Comparison of ENCODE assay signal across 7 mouse cellular contexts in the genomic region with DNA sequence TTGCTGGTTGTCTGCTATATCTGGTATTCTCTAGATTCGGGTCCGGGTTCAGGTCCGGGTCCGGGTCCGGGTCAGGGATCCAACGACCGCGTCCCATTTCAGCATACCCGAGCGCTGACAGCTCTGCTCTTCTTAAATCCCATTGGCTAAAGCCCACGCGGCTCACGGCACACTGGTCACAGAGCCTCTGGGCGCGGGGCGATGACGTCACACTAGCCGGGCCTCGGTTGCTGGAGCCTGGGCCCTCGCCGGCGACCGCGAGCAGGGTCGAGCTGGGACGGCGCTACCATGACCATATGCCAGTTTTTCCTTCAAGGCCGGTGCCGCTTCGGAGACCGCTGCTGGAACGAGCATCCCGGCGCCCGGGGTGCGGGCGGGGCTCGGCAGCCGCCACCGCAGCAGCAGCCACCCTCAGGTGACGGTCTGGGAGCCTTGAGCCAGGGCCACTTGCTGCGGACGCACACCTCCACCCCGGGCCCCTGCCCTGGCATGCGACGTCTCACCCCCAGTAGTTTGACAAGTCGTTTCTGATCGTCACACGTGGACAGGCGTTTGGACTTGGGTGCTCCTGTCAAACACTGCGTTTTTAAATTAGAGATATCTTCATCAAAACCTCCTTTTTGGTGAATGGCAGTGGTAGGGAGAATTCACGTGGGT. TPM values are rescaled to one million over a fixed set of nuclear protein-coding genes. Genes with fewer than 3 reads are reported as not detected.
DNase-seq lines count a peak whose midpoint lies in the region; ATAC-seq lines count a peak whose summit lies in the region.

Gene Nupl2, plus strand, starts transcription at position 175 of the 657 bp plus-strand sequence.

- peak; percentile 92 for DNase-seq in adrenal gland, adult 8-10 months
- peak; percentile 96 for DNase-seq in embryo, embryonic 9.5 days (ENCODE audit: extremely low spot score)
- peak; percentile 88 to 96 for DNase-seq in gastrocnemius, postnatal 4 days (ENCODE audit: low spot score in 2 of 2)
- peak; percentile 94 to 95 for DNase-seq in left cerebral cortex, postnatal 36 days (ENCODE audit: low spot score in 2 of 2)
- DNase-seq in midbrain, embryonic 11.5 days (ENCODE audit: low spot score, missing footprints): peak; percentile 99
- peak; percentile 92 for DNase-seq in skeletal muscle tissue, adult 2 months (ENCODE audit: low read depth, low spot score)

- intact Hi-C loops in left cerebral cortex, postnatal 36 days (cut with DNase I): loop anchor here (2.0 to 5.0 kb wide), 3 partner anchors 64 to 187 kb away; partner anchors contain the start of genes Kcnh2 and Klhl7

- under 1% methylated on average over 52 of the region's 52 CpGs for WGBS in intestine, embryonic 16.5 days
- under 1% methylated on average over 52 of the region's 52 CpGs for WGBS in midbrain, embryonic 11.5 days

- H3K9me3 ChIP-seq in intestine, embryonic 16.5 days (ENCODE audit: control insufficient read depth, low read length): no peaks in the 10 kb centered on the region
- no peaks in the 10 kb centered on the region for H3K9me3 ChIP-seq in midbrain, embryonic 11.5 days (ENCODE audit: control insufficient read depth, low read length)

- H3K4me3 ChIP-seq in intestine, embryonic 16.5 days (ENCODE audit: low read length): peak within 1 kb of the TSS; percentile 80
- H3K4me3 ChIP-seq in midbrain, embryonic 11.5 days (ENCODE audit: low read depth, low read length): peak within 1 kb of the TSS; percentile 71

- peak within 1 kb of the TSS; percentile 67 for H3K4me2 ChIP-seq in intestine, embryonic 16.5 days (ENCODE audit: low read depth, low read length)
- peak within 1 kb of the TSS; percentile 61 for H3K4me2 ChIP-seq in midbrain, embryonic 11.5 days

- ATAC-seq in intestine, embryonic 16.5 days: peak; percentile 99
- peak; percentile 99 for ATAC-seq in midbrain, embryonic 11.5 days (ENCODE audit: low FRiP score)

- H3K36me3 ChIP-seq in intestine, embryonic 16.5 days (ENCODE audit: control insufficient read depth, insufficient read depth, low read length): peaks cover 1% of the 10 kb centered on the region; the same call in 1 of the 2 replicates
- H3K36me3 ChIP-seq in midbrain, embryonic 11.5 days (ENCODE audit: control insufficient read depth, insufficient read depth, low read length): no peaks in the 10 kb centered on the region

- H3K4me1 ChIP-seq in intestine, embryonic 16.5 days (ENCODE audit: control insufficient read depth, insufficient read depth, low read length): peaks cover 4% of the 10 kb centered on the region; the same call in 1 of the 2 replicates
- H3K4me1 ChIP-seq in midbrain, embryonic 11.5 days (ENCODE audit: control insufficient read depth, insufficient read depth, low read length): no peaks in the 10 kb centered on the region

- no peaks in the 10 kb centered on the region for H3K27me3 ChIP-seq in intestine, embryonic 16.5 days (replicated peaks; ENCODE audit: control insufficient read depth, insufficient read depth, low read length)
- no peaks in the 10 kb centered on the region for H3K27me3 ChIP-seq in midbrain, embryonic 11.5 days (ENCODE audit: control insufficient read depth, insufficient read depth, low read length)

- H3K27ac ChIP-seq in intestine, embryonic 16.5 days (ENCODE audit: low read length): peak within 1 kb of the TSS; percentile 41
- 0 out of 2 replicates have a peak within 1 kb of the TSS, but pooled peaks have one; percentile 18 for H3K27ac ChIP-seq in midbrain, embryonic 11.5 days (ENCODE audit: low read depth, low read length)

- H3K9ac ChIP-seq in intestine, embryonic 16.5 days (ENCODE audit: low read depth, low read length): peak within 1 kb of the TSS; percentile 87
- H3K9ac ChIP-seq in midbrain, embryonic 11.5 days (ENCODE audit: low read length): peak within 1 kb of the TSS; percentile 84

RNA-seq across cellular contexts. Expression of gene Nupl2, which starts in this region (rescaled TPM):
- total RNA-seq in adrenal gland, adult 8-10 months (2022): 10 to 100 TPM in 2 of 4 experiments, 1 to 10 TPM in 2; 7.8 to 16.5 (median 10.3) TPM
- 1 to 10 TPM; 9.2 TPM for total RNA-seq in gastrocnemius, postnatal 4 days (2021)
- polyA plus RNA-seq in intestine, embryonic 16.5 days (2015; fragmentation: Nextera tagmentation; extraction: Ambion mirVana): 9.6 and 11.2 TPM in 2 replicates
- 10 to 100 TPM; 10.2 to 14.9 TPM for total RNA-seq in left cerebral cortex, postnatal 36 days (2021)
- polyA plus RNA-seq in midbrain, embryonic 11.5 days (2014; fragmentation: Nextera tagmentation; extraction: Ambion mirVana): 18.3 and 20.6 TPM in 2 replicates

Comparison
In these comparisons a context has a peak if more than half of its experiments do, and no peak if none do; other contexts are left out.
1. Peak in every context shown above with its lines: DNase-seq, ATAC-seq, H3K4me3 ChIP-seq and H3K27ac ChIP-seq.